Mouse (Mus musculus): ENCODE data around the gene Tkt. TPM values are rescaled to one million over a fixed set of nuclear protein-coding genes. Genes with fewer than 3 reads are reported as not detected.

Gene Tkt
- polyA plus RNA-seq (2015; fragmentation: Nextera tagmentation; extraction: Ambion mirVana): 194 and 206 TPM in 2 replicates

- peak within 1 kb of the TSS; percentile 94 for H3K27ac ChIP-seq
- no peaks in the 10 kb centered on the region for H3K9me3 ChIP-seq
- WGBS: 17% methylated on average over 8 of the region's 8 CpGs
- ATAC-seq (ENCODE audit: insufficient number of reproducible peaks, low FRiP score, low TSS enrichment, low read depth): no peak
- peaks cover 34% of the 10 kb centered on the region for H3K4me1 ChIP-seq
- H3K27me3 ChIP-seq: no peaks in the 10 kb centered on the region
- H3K4me3 ChIP-seq: peak within 1 kb of the TSS; percentile 57
- no peaks in the 10 kb centered on the region for H3K36me3 ChIP-seq
- peak within 1 kb of the TSS; percentile 61 for H3K9ac ChIP-seq
- H3K4me2 ChIP-seq: peak within 1 kb of the TSS; percentile 83
These were observed at the start of gene Tkt for GRCm38 (mm10) chr14:30548131-30548720. Gene Tkt, plus strand, starts transcription at chr14:30548359.

DNA sequence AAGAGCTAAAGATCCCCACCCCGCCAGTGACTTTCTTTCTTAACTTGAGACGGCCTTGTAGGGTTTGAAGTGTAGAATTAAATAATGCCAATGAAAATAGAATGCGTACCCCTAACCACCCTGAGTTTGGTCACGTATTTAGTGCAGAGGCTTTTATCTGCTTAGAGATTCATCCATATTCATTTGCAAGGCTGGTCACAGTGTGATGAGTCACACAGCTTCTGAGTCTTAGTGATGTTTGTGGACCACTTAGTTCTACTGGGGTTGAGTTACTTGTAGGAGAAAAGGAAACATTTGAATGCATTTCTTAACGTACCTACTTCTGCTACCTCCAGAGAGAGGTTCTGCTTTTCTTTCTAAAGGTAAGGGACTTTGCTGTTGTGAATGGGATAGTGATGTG, 43.2 kb upstream of the Tkt start:
- no peak for ATAC-seq (ENCODE audit: insufficient number of reproducible peaks, low FRiP score, low TSS enrichment, low read depth)
- WGBS: 66% methylated on average over 5 of the region's 5 CpGs
- no peak overlapping the region for H3K4me3 ChIP-seq
- no peaks in the 10 kb centered on the region for H3K9me3 ChIP-seq
- H3K4me1 ChIP-seq: peaks cover 7% of the 10 kb centered on the region
- H3K9ac ChIP-seq: no peak overlapping the region
- H3K27me3 ChIP-seq: no peaks in the 10 kb centered on the region
- H3K4me2 ChIP-seq: no peak overlapping the region
- H3K36me3 ChIP-seq: peaks cover 43% of the 10 kb centered on the region
- H3K27ac ChIP-seq: no peak overlapping the region

- Histone ChIP-seq H3K4me3 (no peak overlapping the region), H3K9me3 (no peaks in the 10 kb centered on the region), H3K4me2 (no peak overlapping the region), H3K27ac (no peak overlapping the region), H3K36me3 (peaks cover 66% of the 10 kb centered on the region), H3K27me3 (no peaks in the 10 kb centered on the region), H3K9ac (no peak overlapping the region), H3K4me1 (peaks cover 7% of the 10 kb centered on the region)
- ATAC-seq (ENCODE audit: insufficient number of reproducible peaks, low FRiP score, low TSS enrichment, low read depth): no peak
- WGBS: 89% methylated on average over 6 of the region's 6 CpGs
These were observed 37.9 kb upstream of the Tkt start for GRCm38 (mm10) chr14:30510214-30510763.

DNA sequence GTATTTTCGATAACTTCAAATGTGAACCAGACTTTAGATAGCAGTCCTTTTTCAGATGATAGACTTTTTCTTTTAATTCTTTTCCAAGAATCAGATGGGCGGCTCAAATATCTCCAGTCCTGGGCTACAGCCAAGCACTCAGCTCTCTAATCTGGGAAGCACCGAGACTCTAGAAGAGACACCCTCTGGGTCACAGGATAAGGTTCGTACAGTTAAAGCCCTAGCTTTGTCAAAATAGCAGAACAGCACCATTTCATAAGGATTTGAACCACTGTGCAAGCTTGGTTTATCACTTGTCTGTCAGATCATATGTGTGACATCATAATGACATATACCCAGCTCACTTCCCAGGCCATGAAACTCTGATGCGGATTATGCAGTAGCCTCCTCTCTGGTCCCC, 35.3 kb upstream of the Tkt start:
- no peaks in the 10 kb centered on the region for H3K4me1 ChIP-seq
- H3K9me3 ChIP-seq: no peaks in the 10 kb centered on the region
- H3K27me3 ChIP-seq: no peaks in the 10 kb centered on the region
- H3K36me3 ChIP-seq: peaks cover 53% of the 10 kb centered on the region
- no peak overlapping the region for H3K4me3 ChIP-seq
- no peak overlapping the region for H3K4me2 ChIP-seq
- no peak overlapping the region for H3K9ac ChIP-seq
- 87% methylated on average over 5 of the region's 5 CpGs for WGBS
- no peak overlapping the region for H3K27ac ChIP-seq
- ATAC-seq (ENCODE audit: insufficient number of reproducible peaks, low FRiP score, low TSS enrichment, low read depth): no peak

DNA sequence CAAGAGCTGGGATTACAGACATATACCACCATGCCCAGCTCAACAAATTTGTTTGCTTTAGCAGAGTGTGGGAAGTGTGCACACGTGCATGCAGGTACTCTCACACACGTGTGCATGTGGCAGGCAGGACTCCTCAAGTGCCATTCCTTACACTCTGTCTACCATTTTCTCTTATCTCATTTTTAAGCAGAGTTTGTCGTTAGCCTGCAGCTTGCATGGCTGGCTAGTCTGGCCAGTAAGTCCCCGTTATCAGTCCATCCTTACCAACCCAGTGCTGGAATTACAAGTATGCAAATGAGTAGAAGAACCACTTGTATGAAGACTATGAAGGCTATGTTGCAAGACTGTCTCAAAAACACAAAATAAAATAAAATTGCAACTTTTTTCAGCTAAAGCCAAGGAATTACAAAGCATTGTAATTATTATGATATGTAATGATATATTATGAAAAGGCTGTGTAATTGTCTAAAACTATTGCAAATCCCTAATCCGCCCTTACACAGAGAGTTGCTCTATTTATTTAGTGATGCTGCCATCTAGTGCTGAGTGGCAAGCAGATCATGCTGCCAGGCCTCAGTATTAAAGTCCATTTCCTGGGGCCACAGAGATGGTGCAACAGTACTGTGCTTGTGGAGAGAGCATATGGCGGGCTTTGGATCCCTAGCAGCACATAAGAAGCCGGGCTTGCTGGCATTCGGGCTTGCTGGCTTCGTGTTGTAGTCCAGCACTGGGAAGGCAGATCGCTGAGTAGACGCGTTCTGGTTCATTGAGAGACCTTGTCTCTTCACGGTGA, 32.0 kb upstream of the Tkt start:
- H3K4me1 ChIP-seq: no peaks in the 10 kb centered on the region
- no peaks in the 10 kb centered on the region for H3K27me3 ChIP-seq
- no peak for ATAC-seq (ENCODE audit: insufficient number of reproducible peaks, low FRiP score, low TSS enrichment, low read depth)
- no peak overlapping the region for H3K4me3 ChIP-seq
- no peaks in the 10 kb centered on the region for H3K9me3 ChIP-seq
- peaks cover 70% of the 10 kb centered on the region for H3K36me3 ChIP-seq
- no peak overlapping the region for H3K4me2 ChIP-seq
- no peak overlapping the region for H3K9ac ChIP-seq
- 87% methylated on average over 13 of the region's 13 CpGs for WGBS
- no peak overlapping the region for H3K27ac ChIP-seq

- Histone ChIP-seq H3K36me3 (peaks cover 74% of the 10 kb centered on the region), H3K4me1 (no peaks in the 10 kb centered on the region), H3K9ac (no peak overlapping the region), H3K4me2 (no peak overlapping the region), H3K27ac (no peak overlapping the region), H3K27me3 (no peaks in the 10 kb centered on the region), H3K4me3 (no peak overlapping the region), H3K9me3 (no peaks in the 10 kb centered on the region)
- 90% methylated on average over 5 of the region's 5 CpGs for WGBS
- no peak for ATAC-seq (ENCODE audit: insufficient number of reproducible peaks, low FRiP score, low TSS enrichment, low read depth)
These were observed 28.8 kb upstream of the Tkt start for GRCm38 (mm10) chr14:30519323-30519722.

DNA sequence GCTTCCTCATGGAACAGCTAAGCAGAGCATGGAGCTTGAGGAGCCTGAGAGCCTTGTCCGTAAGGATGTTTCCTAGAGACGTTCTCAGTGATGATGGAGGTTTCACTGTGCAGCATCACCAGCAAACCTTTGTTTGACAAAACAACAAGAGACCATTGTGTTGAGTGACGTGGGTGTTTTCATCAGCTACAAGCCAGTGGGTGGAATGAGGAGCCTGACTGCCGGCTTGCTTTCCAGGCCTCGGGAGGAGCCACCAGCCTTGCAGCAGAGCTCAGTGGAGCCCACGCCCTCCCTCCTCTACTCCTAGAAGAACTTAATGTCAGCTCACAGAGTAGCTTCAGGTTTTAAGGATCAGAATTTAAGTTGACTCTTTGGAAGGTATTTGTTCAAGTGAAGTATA, 24.8 kb upstream of the Tkt start:
- WGBS: 86% methylated on average over 6 of the region's 6 CpGs
- no peak overlapping the region for H3K9ac ChIP-seq
- ATAC-seq (ENCODE audit: insufficient number of reproducible peaks, low FRiP score, low TSS enrichment, low read depth): no peak
- H3K4me1 ChIP-seq: no peaks in the 10 kb centered on the region
- H3K9me3 ChIP-seq: no peaks in the 10 kb centered on the region
- no peak overlapping the region for H3K27ac ChIP-seq
- H3K4me3 ChIP-seq: no peak overlapping the region
- H3K27me3 ChIP-seq: no peaks in the 10 kb centered on the region
- peaks cover 93% of the 10 kb centered on the region for H3K36me3 ChIP-seq
- H3K4me2 ChIP-seq: no peak overlapping the region

- WGBS: 92% methylated on average over 10 of the region's 10 CpGs
- Histone ChIP-seq H3K9ac (no peak overlapping the region), H3K27ac (no peak overlapping the region), H3K4me2 (no peak overlapping the region), H3K36me3 (peaks cover 45% of the 10 kb centered on the region), H3K27me3 (no peaks in the 10 kb centered on the region), H3K4me1 (0 out of 2 replicates have a peak, but pooled peaks cover 6% of the 10 kb centered on the region), H3K4me3 (no peak overlapping the region), H3K9me3 (no peaks in the 10 kb centered on the region)
- no peak for ATAC-seq (ENCODE audit: insufficient number of reproducible peaks, low FRiP score, low TSS enrichment, low read depth)
These were observed 19.8 kb upstream of the Tkt start for GRCm38 (mm10) chr14:30528392-30528791.

- WGBS: 80% methylated on average over 5 of the region's 5 CpGs
- Histone ChIP-seq H3K9ac (no peak overlapping the region), H3K27me3 (no peaks in the 10 kb centered on the region), H3K4me3 (no peak overlapping the region), H3K4me2 (no peak overlapping the region), H3K27ac (no peak overlapping the region), H3K9me3 (no peaks in the 10 kb centered on the region), H3K4me1 (0 out of 2 replicates have a peak, but pooled peaks cover 6% of the 10 kb centered on the region), H3K36me3 (peaks cover 39% of the 10 kb centered on the region)
- no peak for ATAC-seq (ENCODE audit: insufficient number of reproducible peaks, low FRiP score, low TSS enrichment, low read depth)
These were observed 19.2 kb upstream of the Tkt start for GRCm38 (mm10) chr14:30528961-30529360.

DNA sequence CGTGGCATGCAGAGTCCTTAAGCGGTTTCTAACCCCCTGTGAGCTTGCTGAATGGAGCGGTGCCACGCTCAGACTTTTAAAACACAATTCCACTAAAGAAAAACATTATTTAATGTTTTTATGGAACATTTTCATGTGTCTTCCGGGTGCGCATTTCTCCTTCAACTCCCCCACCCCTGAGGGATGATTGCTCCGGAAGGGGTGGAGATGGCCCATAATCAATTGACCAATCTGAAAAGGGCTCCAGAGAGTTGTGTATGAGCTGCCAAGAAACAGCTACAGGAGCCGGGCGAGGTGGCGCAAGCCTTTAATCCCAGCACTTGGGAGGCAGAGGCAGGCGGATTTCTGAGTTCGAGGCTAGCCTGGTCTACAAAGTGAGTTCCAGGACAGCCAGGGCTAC, 18.7 kb upstream of the Tkt start:
- WGBS: 92% methylated on average over 12 of the region's 12 CpGs
- Histone ChIP-seq H3K9me3 (no peaks in the 10 kb centered on the region), H3K9ac (no peak overlapping the region), H3K4me2 (no peak overlapping the region), H3K4me1 (0 out of 2 replicates have a peak, but pooled peaks cover 6% of the 10 kb centered on the region), H3K36me3 (peaks cover 35% of the 10 kb centered on the region), H3K27ac (no peak overlapping the region), H3K4me3 (no peak overlapping the region), H3K27me3 (no peaks in the 10 kb centered on the region)
- no peak for ATAC-seq (ENCODE audit: insufficient number of reproducible peaks, low FRiP score, low TSS enrichment, low read depth)

GRCm38 (mm10) chr14:30530726-30531269, 17.4 kb upstream of the Tkt start:
- Histone ChIP-seq H3K27me3 (no peaks in the 10 kb centered on the region), H3K36me3 (peaks cover 22% of the 10 kb centered on the region), H3K9me3 (no peaks in the 10 kb centered on the region), H3K4me1 (0 out of 2 replicates have a peak, but pooled peaks cover 6% of the 10 kb centered on the region), H3K27ac (no peak overlapping the region), H3K4me2 (no peak overlapping the region), H3K4me3 (no peak overlapping the region), H3K9ac (no peak overlapping the region)
- ATAC-seq (ENCODE audit: insufficient number of reproducible peaks, low FRiP score, low TSS enrichment, low read depth): no peak
- WGBS: 60% methylated on average over 8 of the region's 8 CpGs

- Histone ChIP-seq H3K9ac (no peak overlapping the region), H3K4me1 (0 out of 2 replicates have a peak, but pooled peaks cover 6% of the 10 kb centered on the region), H3K4me2 (no peak overlapping the region), H3K27ac (no peak overlapping the region), H3K27me3 (no peaks in the 10 kb centered on the region), H3K9me3 (no peaks in the 10 kb centered on the region), H3K4me3 (no peak overlapping the region), H3K36me3 (peaks cover 15% of the 10 kb centered on the region)
- WGBS: 85% methylated on average over 5 of the region's 5 CpGs
- ATAC-seq (ENCODE audit: insufficient number of reproducible peaks, low FRiP score, low TSS enrichment, low read depth): no peak
These were observed 16.7 kb upstream of the Tkt start for GRCm38 (mm10) chr14:30531431-30531830.
